Mouse (Mus musculus) retina, postnatal 1 day (tissue): ENCODE data around the gene Cacna1e.
A peak's percentile ranks its signal among the peaks of the same experiment; 100 is the strongest.

Experiments
- DNase-seq: peaks from one replicate; pipeline ENCODE4 v3.0.0-alpha.2; 2012

Cacna1e gene

DNA sequence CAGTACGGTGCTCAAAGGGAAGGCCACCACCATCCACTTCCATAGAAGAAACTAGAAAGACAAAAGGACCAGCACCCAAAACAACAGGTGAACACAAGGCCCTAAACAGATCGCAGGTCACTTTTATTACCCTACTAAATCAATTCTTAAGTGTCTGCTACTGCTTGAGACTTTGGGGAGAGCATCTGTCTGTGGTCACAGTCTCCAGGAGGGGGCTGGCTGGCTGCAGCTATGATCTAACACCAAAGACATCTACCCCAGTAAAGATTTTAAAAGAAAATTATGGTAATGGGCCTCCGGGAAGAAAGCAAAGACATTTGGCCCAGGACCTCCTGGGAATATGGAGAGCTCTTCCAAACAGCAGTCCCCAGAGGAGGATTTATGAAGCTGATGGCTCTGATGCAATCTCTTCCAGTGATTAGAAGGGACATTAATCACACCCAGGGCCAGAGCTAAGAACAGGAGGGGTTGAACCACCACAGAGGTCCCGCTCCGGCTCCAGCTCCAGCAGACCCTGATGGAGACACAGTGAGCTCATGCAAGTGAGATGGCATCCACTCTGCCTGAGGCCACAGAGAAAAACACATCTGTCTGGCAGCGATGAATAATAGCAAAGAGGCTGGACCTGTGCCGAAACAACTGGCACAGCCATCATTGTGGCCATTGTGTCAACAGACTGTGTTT lies 178.3 kb downstream of the Cacna1e start:
- no peak for DNase-seq

DNA sequence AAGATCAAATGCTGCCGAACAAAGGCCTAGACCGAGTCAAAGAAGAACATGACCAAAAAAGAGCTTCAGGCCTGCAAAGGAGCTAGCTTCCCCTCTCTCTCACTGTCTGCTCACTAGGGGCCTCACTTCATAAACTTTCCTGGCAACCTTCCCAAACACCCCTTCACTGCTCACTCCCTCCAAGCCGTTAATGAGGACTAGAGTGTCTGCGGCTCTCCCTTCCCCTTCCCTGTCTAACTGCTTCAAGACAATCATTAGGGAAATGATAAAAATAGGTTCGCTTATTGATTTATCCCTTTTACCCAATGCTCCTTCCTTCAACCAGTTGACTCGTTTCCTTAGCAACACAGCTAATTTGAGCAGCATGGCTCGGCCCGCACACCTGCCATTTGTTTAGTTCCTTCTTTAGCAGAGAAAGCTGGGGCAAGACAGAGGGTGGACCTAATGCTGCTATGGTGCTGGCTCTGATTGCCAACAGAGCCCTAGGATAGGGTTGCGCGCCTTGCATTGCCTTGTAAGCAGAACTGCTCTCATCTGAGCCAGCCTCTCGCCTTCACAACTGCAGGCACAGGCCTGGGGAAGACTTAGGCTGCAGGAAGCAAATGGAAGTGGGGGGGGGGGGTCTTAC lies 179.6 kb downstream of the Cacna1e start:
- DNase-seq: peak; percentile 83

DNA sequence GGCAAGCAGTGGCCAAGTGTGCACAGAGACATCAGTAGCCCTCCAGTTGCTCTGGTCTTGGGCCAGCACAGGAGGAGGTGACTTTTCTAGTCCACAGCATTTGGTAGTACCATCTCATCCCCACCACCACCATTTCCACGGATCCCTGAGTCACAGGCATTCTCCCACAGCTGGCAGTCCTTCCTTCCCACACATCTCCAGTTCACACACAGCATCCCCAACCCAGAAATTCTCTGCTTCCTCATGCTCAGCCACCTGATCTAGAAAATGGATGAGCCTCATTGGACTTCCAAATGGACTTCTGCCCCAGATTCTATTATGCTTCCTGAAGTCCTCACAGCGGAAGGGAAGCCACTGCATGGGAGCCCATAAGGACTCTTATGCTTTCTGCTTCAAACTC lies 181.7 kb downstream of the Cacna1e start:
- DNase-seq: no peak

DNA sequence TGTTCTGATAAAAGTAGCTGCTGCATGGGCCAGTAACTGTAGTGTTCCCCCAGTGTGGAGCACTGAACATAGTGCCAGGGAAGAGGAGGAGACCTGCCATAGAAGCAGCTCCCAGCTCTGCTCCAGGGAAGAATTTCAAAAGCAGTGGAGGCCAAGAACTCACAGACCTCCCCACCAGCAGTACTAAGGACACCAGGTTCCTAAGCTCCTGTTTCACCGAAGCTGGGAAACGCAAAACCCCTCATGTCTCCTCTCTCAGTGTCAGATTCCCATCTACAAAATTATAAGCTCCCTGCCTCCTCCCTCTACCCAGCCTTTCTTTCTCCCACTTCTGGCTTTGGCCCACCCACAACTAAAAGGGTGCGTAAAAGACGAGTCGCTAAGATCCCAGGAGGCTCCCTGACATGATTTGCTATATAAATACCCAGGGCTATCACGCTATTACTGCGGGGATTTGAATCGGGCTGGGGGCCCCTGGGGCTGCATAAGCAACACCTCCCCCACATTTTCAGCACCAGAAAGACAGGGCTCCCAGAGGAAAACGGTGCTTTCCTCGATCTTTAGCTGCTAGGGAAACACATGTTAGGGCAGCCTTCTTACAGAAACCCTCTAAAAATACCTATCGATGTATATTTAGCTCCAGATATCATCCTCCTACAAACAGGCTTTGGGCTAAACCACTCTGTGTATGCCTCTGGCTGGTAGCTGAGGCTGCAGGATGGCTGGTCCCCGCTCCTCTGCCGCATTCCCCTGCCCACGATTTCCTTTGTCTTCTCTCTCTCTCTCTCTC lies 195.2 kb downstream of the Cacna1e start:
- DNase-seq: no peak

DNA sequence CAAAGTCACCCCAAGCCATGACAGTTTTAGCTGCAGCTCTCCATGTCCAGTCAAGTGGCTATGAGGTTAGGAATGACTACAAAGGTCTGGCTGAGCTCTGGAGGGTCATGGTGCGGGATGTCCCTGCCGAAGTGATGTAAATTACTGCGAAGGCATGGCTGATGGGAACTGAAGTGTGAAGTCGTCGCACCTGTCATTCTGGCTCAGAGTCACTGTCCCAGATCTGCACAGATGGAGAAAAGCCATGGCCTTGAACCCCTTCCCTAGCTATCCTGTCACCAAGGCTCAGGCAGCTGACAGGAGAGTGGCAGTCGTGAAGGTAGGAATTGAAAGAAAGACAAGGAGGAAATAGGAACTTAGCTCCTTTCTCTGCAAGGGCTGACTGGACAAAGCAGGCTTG lies 197.4 kb downstream of the Cacna1e start:
- DNase-seq: peak; percentile 44

DNA sequence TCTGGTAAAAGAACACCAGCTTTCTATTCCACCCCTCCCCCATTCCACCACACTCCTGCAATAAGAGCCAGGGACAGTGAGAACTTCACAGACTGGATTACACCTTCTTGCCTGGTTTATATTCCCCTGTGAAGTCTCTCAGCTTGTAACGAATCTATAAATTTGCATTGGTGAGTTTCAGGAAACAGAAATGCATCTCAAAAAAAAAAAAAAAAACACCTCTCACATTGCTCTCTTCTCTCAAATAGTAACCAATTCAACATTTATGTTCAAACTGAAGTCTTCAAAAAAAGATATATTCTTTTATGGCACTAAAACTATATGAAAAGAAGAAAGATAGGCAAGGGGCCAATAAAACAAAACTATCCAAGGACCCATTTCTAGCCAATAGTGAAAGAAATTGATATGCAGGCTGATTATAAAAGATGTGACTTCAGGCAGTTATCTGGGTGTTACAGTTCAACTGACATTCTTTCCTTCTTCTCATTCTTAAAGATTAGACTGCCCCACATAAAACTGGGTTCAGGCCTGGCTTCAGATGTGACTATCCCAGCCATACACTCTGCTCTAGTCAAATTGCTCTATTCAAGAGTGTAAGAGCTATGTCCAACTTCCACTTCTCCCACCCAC lies 200.7 kb downstream of the Cacna1e start:
- DNase-seq: no peak

DNA sequence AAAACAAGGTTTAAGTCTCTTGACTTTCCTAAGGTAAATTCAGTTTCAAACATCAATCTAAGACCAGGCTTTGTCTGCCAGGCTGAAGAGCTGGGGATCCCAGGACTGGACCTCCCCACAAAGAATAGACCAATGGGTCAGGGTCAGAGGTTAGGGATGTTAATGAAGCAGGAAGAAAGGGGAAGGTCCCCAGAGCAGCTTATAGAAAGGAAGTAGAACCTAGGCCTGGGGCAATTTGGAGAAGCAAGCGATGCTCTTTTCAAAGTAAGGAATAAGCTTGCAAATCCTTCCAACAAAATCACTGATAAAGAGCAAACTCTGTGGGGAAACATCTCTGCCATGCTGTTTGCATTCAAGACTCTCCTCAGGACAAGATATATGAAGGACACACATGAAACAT lies 205.3 kb downstream of the Cacna1e start:
- no peak for DNase-seq

DNA sequence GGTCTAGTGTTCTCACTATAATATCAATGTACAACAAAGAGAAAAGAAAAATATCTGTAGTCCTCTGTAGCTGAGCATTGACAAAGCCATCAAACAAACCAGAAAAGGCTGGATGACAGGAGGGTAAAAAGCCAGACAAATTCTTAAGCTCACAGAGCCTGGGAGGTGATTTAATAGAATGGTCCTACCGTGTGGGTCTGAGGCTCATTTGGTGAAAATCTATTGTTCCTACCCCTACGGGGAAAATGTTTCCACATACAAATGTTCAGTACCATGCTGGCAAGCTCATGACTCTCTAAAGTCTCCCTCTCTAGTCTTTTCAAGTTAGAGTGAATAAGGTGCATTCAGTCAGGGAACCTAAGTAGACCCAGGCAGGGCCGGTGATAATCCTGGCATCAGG lies 206.2 kb downstream of the Cacna1e start:
- DNase-seq: no peak

DNA sequence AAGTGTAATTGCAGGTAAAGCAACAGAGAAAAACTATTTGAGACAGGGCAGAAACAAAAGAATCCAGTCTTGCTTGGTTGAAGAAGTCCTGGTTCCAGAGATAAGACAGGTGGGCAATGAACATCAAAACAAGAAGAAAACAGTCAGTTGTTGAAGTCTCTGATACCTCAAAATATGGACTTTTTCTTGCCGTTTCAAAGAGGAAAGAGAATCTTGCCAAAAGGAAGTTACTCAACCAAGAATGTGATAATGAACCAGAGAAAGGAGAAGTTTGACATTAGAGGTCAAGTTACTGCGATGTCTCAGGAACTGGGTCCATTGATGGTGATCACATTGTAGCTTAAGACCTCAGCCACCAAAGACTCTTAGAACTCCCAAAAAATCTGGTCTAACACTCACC lies 206.6 kb downstream of the Cacna1e start:
- no peak for DNase-seq

DNA sequence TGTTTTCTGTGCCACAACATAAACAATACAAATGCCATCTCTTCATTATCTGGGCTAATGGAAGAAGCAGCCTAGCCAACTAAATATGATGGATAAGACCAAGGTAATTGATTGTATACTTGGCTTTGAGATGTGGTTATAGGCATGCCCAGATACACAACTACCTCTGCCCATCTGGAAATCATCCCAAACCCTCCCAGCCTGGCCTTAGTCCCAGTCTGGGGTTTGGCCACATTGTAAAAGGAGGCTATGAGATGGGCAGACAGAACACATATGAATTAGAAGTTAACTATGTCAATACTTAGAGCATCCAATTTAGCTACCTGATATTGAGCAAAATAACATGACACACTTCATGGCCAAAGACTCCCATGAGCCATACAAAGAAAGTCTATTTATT lies 220.6 kb downstream of the Cacna1e start:
- no peak for DNase-seq

DNA sequence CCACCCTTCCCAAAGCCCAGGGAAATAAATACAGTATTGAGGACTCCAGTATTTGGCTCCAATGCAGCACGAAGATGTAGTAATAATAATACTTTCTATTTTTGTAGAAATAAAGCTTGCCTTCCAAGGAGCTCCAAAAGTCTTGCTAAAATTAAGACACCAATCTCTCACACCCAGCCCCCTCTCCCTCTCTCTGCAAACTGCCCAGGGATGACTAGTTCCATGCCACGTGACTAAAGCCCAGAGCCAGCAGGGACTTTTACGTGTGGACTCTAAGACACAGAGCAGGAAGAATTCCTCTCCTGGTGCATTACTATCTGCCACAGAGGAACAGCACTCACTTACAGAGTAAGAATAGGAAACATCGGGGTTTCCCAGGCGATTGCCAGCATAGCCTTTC lies 222.3 kb downstream of the Cacna1e start:
- no peak for DNase-seq

DNA sequence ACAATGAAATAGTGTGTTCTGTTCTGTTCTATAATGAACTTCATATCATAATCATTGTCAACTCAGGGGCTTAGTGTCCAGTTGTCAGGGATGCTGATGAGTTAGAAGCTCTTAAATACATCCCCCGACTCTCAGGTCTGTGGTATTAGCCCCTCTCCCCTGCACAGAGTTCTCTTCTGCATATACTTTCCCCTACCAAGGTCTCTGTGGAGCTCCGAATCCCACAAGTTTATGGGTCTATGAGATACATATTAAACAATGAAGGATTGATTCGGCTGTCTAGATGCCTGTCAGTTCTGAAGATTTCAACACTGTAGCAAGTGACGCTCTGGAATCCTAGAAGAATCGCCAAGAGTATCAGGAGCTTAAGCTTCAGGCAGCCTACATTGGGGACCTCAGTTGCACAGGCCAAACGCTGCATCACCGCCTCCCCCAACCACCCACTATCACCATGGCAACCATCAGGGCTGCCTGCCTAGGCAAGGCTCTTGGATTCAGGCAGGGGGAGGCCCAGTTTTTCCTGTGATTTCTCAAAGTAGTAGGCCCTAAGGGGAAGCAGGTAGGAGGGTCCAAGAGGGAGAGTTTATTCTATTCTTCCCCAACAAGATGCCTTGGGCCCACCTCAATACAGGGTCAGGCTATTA lies 223.0 kb downstream of the Cacna1e start:
- peak; percentile 63 for DNase-seq

DNA sequence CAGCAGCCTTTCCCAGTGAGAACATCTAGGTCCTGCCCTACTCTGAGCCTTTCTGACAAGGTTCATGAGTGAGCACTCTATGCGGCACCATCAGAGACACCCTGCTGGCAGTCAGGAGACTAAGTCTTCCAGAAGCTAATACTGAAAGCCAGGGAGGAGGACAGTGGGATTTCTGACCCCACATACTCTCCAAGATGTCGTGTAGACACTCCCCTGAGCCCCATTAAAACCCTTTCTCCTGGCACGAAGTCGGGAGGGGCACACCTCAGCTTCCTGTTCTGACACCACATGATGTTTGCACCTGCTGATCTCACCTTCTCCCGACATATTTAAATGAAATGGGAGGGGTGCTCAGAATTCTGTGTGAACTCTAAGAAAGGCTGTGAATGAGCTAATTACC lies 226.9 kb downstream of the Cacna1e start:
- DNase-seq: no peak

DNA sequence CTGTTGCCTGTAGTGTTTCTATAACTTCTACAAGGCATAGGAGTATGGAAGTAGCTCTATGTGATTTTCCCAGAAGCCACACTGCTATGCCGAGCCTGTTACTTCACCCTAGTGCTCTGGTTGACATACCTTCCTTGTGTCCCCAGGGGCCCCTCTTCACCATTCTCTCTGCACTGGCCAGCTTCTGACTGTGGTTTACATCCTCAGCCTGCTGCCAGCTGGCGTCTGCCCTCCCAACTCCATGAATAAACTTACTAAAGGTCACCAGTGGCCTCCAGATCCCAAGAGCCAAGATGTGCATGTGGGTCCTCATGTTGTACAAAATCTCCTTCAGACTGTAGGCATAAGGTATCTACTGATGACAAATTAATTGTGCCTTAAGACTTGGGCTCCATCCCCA lies 230.3 kb downstream of the Cacna1e start:
- DNase-seq: no peak

DNA sequence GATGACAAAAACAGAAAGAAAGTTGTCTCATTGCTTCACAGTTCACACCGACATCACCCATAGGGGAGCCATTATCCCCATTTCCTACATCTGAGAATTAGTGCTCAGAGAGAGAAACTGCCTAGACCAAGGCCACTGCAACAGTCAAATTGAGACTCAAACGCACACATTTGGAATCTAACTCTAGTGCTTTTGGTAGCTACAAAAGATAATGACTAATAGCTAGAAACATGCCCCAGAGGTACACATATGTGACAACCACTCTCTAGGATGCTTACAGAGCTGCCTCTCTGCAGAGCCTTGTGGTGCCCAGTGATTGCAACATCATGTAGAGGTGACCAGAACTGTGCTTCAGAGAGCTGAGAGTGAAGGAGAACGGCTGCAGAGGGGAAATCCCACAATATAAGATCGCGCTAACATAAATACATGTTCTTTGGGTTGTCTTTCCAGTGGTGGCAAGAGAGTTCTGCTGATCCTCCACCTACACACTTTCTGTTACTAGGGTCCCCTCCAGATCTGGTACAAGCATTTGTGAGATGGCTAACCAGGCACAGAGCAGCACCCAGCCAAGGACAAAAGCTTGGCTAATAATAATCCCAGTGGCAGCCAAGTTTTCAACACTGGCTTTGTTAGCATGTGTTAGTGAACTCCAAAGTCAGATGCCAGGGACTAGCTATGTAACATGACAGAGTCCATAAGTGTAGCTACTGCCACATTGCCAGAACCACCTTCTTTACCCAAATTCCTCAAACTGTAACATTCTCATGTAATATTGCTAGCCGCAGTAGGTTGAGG lies 237.9 kb downstream of the Cacna1e start:
- DNase-seq: no peak

DNA sequence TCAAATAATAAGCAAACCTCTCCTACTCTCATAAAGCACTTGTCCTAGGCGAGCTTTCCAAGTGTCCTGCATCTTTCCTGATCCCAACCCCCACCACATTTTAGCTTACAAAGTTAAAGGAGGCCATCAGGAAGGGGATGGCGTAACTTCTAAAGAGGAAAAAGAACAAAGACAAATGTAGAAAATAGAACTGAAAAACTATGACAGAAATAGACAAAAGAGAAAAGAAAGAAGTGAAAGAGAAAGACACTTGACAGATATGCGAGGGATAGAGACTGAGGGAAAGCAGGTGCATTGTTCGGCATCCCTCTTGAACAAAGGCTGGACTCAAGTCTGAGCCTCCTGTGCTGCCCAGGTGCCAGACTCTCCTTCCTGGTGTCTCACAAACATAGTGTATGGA lies 246.5 kb downstream of the Cacna1e start:
- DNase-seq: no peak

DNA sequence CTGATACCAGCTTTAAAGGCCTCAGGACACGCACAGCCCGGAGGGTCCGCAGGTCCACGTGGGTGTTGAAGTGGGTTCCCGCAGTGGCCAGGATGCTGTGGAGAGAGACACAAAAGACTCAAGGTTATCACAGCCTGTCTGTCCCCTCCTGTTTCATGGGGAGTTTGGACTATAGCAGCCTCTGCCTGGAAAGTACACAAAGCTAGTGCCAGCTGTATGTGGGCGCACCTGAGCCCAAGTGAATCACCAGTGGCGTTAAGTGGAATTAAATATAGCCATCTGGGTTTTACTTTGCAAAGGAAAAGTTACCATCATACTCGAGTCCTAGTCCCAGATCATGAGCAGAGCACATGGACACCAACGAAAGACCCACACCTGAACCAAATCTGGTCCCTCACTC lies 248.5 kb downstream of the Cacna1e start:
- DNase-seq: no peak

DNA sequence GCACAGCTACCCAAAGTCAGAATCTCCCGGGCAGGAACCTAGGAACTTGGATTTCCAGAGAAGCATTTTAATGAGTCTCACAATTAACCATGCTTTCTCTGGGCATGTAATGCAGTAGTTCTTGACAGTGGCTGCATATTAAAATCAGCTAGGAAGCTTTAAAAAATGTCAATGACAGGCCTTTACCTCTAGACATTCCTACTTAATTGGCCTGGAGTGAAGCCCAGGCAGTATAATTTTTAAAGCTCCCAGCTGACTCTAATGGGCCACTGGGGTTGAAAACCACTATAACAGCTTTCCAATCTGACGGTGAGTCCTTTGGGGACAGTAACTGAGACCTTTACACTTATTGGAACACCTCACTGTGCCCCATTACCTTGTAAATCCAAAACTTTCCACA lies 251.4 kb downstream of the Cacna1e start:
- no peak for DNase-seq

DNA sequence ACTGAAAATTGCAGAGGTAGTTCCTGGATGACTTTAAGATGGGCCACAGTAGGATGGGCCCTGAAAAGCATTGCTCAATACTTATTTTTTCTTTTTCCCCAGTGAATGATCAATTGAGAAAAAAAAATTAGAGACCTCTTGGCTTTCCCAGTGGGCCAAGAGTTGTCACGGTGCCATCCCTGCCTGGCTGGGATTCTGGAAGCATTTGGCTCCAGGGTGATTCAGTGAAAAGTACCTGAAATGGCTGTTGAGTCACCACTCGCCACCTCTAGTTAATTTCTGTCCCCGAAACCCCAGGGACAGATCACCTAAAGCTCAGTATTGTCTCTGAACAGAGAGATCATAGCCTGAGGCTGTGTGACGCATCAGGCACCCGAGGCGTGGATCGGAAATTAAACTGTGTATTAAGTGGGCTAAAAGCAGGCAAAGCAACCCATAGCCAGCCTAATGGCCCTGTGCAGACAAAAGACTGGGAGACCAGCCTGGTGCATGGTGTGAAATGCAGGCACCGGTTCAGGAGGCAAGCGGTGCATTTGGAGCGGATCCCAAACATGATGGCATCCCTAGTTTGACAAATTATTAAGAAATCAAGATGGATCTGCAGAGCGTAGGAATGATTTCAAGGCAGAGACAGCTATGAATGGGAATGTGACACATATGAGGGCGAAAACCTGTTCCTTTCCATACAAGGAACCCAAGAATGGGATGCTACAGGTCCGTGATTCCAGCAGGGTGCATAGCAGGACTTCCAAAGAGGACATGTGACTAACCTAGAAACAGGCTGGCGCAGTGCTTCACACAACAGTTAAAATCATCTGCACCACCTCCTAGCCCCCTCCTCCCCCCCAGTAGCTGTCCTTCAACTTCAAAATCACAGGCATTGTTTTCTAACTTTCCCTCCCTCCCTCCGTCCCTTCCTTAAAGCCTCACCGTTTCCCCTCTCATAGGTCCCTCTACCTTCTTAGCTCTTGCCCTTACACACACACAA lies 261.3 kb downstream of the Cacna1e start:
- DNase-seq: no peak

DNA sequence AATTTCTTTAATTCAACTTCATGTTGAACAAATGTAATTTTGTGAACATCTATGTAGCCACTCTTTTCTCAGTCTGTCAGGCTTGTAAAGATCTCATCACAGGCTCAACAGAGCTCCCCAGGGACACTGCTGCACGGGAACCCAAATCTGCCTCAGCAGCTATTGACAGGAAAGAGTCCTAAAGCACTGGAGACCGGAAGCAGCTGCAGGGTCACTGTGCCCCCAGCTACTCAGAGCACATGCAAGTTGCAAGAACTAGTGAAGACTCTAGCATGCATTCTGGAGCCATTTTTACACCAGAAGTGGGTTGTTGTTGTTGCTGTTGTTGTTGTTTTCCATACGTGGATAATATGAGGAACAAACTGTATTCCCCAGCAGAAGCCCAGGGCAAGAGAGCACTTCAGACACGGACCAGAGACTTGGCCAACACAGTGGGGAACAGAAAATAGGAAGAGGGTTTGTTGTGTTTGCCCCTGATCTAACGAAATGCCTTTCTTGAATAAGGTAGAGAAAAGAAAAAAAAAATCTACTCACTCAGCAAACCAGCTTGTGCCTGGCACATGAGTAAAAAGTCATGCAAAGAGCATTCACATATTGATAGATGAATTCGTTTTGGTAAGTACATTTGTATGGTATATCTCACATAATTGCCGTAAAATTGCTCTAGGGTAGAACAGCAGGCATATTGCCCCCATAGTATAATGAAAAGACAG lies 266.4 kb downstream of the Cacna1e start:
- no peak for DNase-seq
